Mouse (Mus musculus) testis, adult 2 months (tissue): ENCODE measurements around the gene Tm4sf4.

Experiments
- CTCF ChIP-seq: fragments of 200-500 bp; IDR thresholded peaks from 2 replicates; pipeline ENCODE4 v1.5.1; 2012; ENCODE audit warnings: low read depth, mild to moderate bottlenecking, inconsistent platforms, low read length, moderate library complexity; ENCODE audit not compliant: control insufficient read depth, insufficient read depth, insufficient replicate concordance
- POLR2A ChIP-seq: fragments of 200-500 bp; IDR thresholded peaks from 2 replicates; pipeline ENCODE4 v1.6.1; 2012; ENCODE audit warnings: low read depth, mild to moderate bottlenecking, inconsistent platforms, low read length, moderate library complexity; ENCODE audit not compliant: control insufficient read depth

DNA sequence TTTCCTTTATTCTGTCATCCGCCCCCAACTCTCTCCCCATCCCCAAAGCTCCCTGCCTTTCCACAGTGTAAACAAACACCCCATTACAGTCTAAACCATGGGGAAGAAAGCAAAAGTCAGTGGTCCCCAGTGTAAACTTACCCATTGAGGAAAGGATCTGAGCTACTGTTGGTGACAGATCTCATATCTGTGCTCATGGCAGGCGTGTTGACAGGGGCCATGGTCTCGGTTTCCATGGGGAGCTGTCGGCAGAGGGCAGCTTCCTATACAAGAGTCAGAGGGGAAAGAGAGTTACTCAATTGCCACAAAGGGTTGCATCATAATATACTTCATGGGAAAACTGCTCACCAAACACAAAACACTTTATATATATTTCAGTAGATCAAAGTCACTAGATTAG lies 38.2 kb downstream of the Tm4sf4 start:
- TF ChIP-seq CTCF: no peak
- TF ChIP-seq POLR2A: no peak
